Mouse (Mus musculus) olfactory bulb, adult 2 months (tissue): ENCODE measurements around the gene Ndufs2.

Experiments used
- CTCF ChIP-seq: fragments of 200-500 bp; IDR thresholded peaks from 2 replicates; pipeline ENCODE4 v1.5.1; 2012; ENCODE audit warnings: low read depth, mild to moderate bottlenecking, low read length, moderate library complexity; ENCODE audit not compliant: insufficient read depth
- POLR2A ChIP-seq: fragments of 200-500 bp; IDR thresholded peaks from 2 replicates; pipeline ENCODE4 v1.6.1; 2012; ENCODE audit warnings: mild to moderate bottlenecking, low read depth, low read length, moderate library complexity; ENCODE audit not compliant: insufficient read depth

DNA sequence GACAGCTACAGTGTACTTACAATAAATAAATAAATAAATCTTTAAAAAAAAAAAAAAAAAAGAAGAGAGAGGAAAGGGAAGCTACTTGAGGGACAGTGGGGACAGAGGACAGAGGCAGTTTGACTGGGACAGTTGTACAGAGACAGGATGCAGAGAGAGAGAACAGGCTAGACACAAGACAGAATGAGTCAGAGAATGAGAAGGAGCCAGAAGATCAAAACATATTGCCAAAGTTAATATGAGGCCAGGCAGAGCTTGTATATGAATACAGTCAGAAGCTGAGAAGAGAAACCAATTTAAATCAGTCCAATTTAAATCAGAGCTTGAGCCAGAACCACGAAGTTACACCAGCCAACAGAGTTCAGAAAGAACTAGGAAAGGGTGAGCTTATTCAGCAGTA is 17.2 kb upstream of the Ndufs2 start:
- TF ChIP-seq CTCF (no peak), POLR2A (no peak)
